In the genomic region with DNA sequence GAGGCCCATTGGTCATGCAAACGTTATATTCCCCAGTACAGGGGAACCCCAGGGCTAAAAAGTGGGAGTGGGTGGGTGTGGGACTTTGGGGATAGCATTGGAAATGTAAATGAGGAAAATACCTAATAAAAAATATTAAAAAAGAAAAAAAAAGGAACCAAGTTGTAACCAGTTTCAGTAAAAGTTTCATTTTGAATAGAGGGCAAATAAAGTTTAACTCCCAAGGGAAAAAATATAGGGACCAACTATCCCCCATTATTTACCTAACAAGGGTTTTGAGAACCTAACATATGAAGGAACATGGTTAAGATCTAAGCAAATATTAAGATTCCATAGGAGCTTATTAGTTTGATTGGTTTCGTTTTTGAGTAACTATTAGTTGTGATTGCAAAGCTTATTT, we compare ENCODE assay signal across 31 mouse cellular contexts.
"Had no signal": no experiment of that assay in that cellular context is flagged by ENCODE, and none has a peak within 500 bp of the region (broad histone marks: within the 10 kb centered on the region; RNA-seq: fewer than 3 reads in every experiment).

No protein-coding gene starts in this region.

- H3K27me3 ChIP-seq: limb, embryonic 12.5 days; limb, embryonic 13.5 days; limb, embryonic 15.5 days; liver, embryonic 12.5 days; liver, embryonic 13.5 days; liver, embryonic 15.5 days; lung, embryonic 15.5 days; megakaryocyte, embryonic 14.5 days; midbrain, embryonic 12.5 days; midbrain, embryonic 13.5 days; midbrain, embryonic 15.5 days had no signal

- ATAC-seq: liver, embryonic 12.5 days; liver, postnatal 0 days; lung, postnatal 0 days; midbrain, embryonic 13.5 days; midbrain, embryonic 15.5 days; midbrain, embryonic 16.5 days had no signal

- H3K4me1 ChIP-seq: limb, embryonic 12.5 days; limb, embryonic 15.5 days; liver, embryonic 12.5 days; liver, embryonic 13.5 days; liver, embryonic 15.5 days; lung, embryonic 15.5 days; megakaryocyte, embryonic 14.5 days; midbrain, embryonic 10.5 days; midbrain, embryonic 12.5 days; midbrain, embryonic 13.5 days; midbrain, embryonic 15.5 days had no signal

- H3K36me3 ChIP-seq: limb, embryonic 10.5 days; limb, embryonic 13.5 days; limb, embryonic 15.5 days; liver, embryonic 13.5 days; liver, embryonic 15.5 days; lung, embryonic 15.5 days; midbrain, embryonic 10.5 days; midbrain, embryonic 12.5 days; midbrain, embryonic 13.5 days; midbrain, embryonic 15.5 days had no signal

- DNase-seq: left cerebral cortex, postnatal 4 days; liver; liver, embryonic 13.5 days; liver, postnatal 0 days; lung, adult 18-20 months; lung, adult 2 months; lung, embryonic 14.5 days; lung, postnatal 10 days; lung, postnatal 14 days; lung, postnatal 36 days; lung, postnatal 4 days; midbrain, embryonic 14.5 days had no signal

- H3K9ac ChIP-seq: limb, embryonic 12.5 days; limb, embryonic 13.5 days; limb, embryonic 15.5 days; liver, embryonic 12.5 days; liver, embryonic 13.5 days; liver, embryonic 14.5 days; liver, embryonic 15.5 days; liver, postnatal 0 days; lung, embryonic 14.5 days; lung, embryonic 15.5 days; midbrain, embryonic 12.5 days; midbrain, embryonic 13.5 days; midbrain, embryonic 15.5 days had no signal

- H3K4me3 ChIP-seq: limb, embryonic 10.5 days; limb, embryonic 12.5 days; limb, embryonic 13.5 days; limb, embryonic 15.5 days; liver, embryonic 12.5 days; liver, embryonic 13.5 days; liver, embryonic 15.5 days; lung, embryonic 15.5 days; megakaryocyte, embryonic 14.5 days; midbrain, embryonic 10.5 days; midbrain, embryonic 12.5 days; midbrain, embryonic 13.5 days; midbrain, embryonic 15.5 days; myocyte had no signal

- H3K27ac ChIP-seq: limb, embryonic 10.5 days; limb, embryonic 12.5 days; limb, embryonic 13.5 days; limb, embryonic 15.5 days; liver, embryonic 12.5 days; liver, embryonic 13.5 days; liver, embryonic 14.5 days; liver, embryonic 15.5 days; lung, embryonic 15.5 days; macrophage; midbrain, embryonic 10.5 days; midbrain, embryonic 12.5 days; midbrain, embryonic 13.5 days; midbrain, embryonic 15.5 days had no signal

- H3K9me3 ChIP-seq: limb, embryonic 10.5 days; limb, embryonic 12.5 days; limb, embryonic 13.5 days; limb, embryonic 15.5 days; liver, embryonic 12.5 days; liver, embryonic 13.5 days; liver, embryonic 15.5 days; lung, embryonic 15.5 days; midbrain, embryonic 10.5 days; midbrain, embryonic 12.5 days; midbrain, embryonic 13.5 days; midbrain, embryonic 15.5 days had no signal

- H3K4me2 ChIP-seq: limb, embryonic 12.5 days; limb, embryonic 13.5 days; limb, embryonic 15.5 days; liver, embryonic 11.5 days; liver, embryonic 12.5 days; liver, embryonic 13.5 days; liver, embryonic 15.5 days; lung, embryonic 14.5 days; lung, embryonic 15.5 days; midbrain, embryonic 11.5 days; midbrain, embryonic 12.5 days; midbrain, embryonic 13.5 days; midbrain, embryonic 15.5 days had no signal
